Mouse (Mus musculus): ENCODE measurements around the gene Usp1. TPM values are rescaled to one million over a fixed set of nuclear protein-coding genes. Genes with fewer than 3 reads are reported as not detected.
"Not testable (repeated sequence)": the region's sequence is repeated elsewhere in the genome, so short reads cannot be mapped to it uniquely, and the experiment has no call there.

Usp1 gene
- total and polyA plus RNA-seq, 3 experiments, result 4.1 to 17.1 (median 15.4) TPM

- Histone ChIP-seq H3K27me3 (ENCODE audit: control insufficient read depth, insufficient read depth, low read length) (no peaks in the 10 kb centered on the region), H3K4me1 (ENCODE audit: control insufficient read depth, insufficient read depth, low read length) (peaks cover 4% of the 10 kb centered on the region), H3K79me2 (replicated peaks; ENCODE audit: control insufficient read depth, insufficient read depth, low read length) (no peaks in the 10 kb centered on the region; the same call in 1 of the 2 replicates), H3K9ac (ENCODE audit: low read depth, low read length) (peak overlapping the region; percentile 96), H3K36me3 (ENCODE audit: control insufficient read depth, insufficient read depth, low read length) (no peaks in the 10 kb centered on the region; the same call in 1 of the 2 replicates), H3K27ac (no peak overlapping the region), H3K4me3 (peak overlapping the region; percentile 86)
- intact Hi-C loops (cut with DNase I), result loop anchor here (5.0 to 10.0 kb wide), 2 partner anchors 197 to 1140 kb away; partner anchors contain the start of gene Dock7
- no peak for TF ChIP-seq POLR2A (IDR thresholded peaks at IDR 0.05; ENCODE audit: insufficient read depth, low read depth, low read length)
- TF ChIP-seq CTCF (IDR thresholded peaks at IDR 0.05), result no peak
- TF ChIP-seq EP300 (IDR thresholded peaks at IDR 0.05; ENCODE audit: insufficient read depth, low read depth, low read length), result no peak
- no peak for DNase-seq
- 0% methylated on average over 2 of the region's 2 CpGs for WGBS
These were observed 1.2 kb downstream of the Usp1 start for GRCm38 (mm10) chr4:98924906-98925178.

GRCm38 (mm10) chr4:98925250-98925781, 1.7 kb downstream of the Usp1 start:
- 31% methylated on average over 6 of the region's 6 CpGs for WGBS
- H3K9ac ChIP-seq (ENCODE audit: low read depth, low read length), result no peak overlapping the region
- no peak overlapping the region for H3K4me3 ChIP-seq

GRCm38 (mm10) chr4:98936036-98936435, 12.4 kb downstream of the Usp1 start:
- DNase-seq, result no peak
- TF ChIP-seq POLR2A (IDR thresholded peaks at IDR 0.05; ENCODE audit: insufficient read depth, low read depth, low read length), result no peak
- no peak for TF ChIP-seq CTCF (IDR thresholded peaks at IDR 0.05)
- TF ChIP-seq EP300 (IDR thresholded peaks at IDR 0.05; ENCODE audit: insufficient read depth, low read depth, low read length), result no peak
- 83% methylated on average over 6 of the region's 6 CpGs for WGBS
- Histone ChIP-seq H3K4me3 (no peak overlapping the region), H3K27me3 (ENCODE audit: control insufficient read depth, insufficient read depth, low read length) (no peaks in the 10 kb centered on the region), H3K4me1 (ENCODE audit: control insufficient read depth, insufficient read depth, low read length) (no peaks in the 10 kb centered on the region), H3K9ac (ENCODE audit: low read depth, low read length) (no peak overlapping the region), H3K27ac (no peak overlapping the region), H3K79me2 (replicated peaks; ENCODE audit: control insufficient read depth, insufficient read depth, low read length) (no peaks in the 10 kb centered on the region), H3K36me3 (ENCODE audit: control insufficient read depth, insufficient read depth, low read length) (no peaks in the 10 kb centered on the region)
- intact Hi-C loops (cut with DNase I), result no loop called here

More at GRCm38 (mm10) chr4:98925250-98925781, 1.7 kb downstream of the Usp1 start:
- no peak for TF ChIP-seq POLR2A (IDR thresholded peaks at IDR 0.05; ENCODE audit: insufficient read depth, low read depth, low read length)
- TF ChIP-seq EP300 (IDR thresholded peaks at IDR 0.05; ENCODE audit: insufficient read depth, low read depth, low read length), result no peak
- no peak for TF ChIP-seq CTCF (IDR thresholded peaks at IDR 0.05)
- Histone ChIP-seq H3K27me3 (ENCODE audit: control insufficient read depth, insufficient read depth, low read length) (no peaks in the 10 kb centered on the region), H3K27ac (no peak overlapping the region), H3K36me3 (ENCODE audit: control insufficient read depth, insufficient read depth, low read length) (no peaks in the 10 kb centered on the region; the same call in 1 of the 2 replicates), H3K4me1 (ENCODE audit: control insufficient read depth, insufficient read depth, low read length) (peaks cover 4% of the 10 kb centered on the region), H3K79me2 (replicated peaks; ENCODE audit: control insufficient read depth, insufficient read depth, low read length) (no peaks in the 10 kb centered on the region; the same call in 1 of the 2 replicates)
- intact Hi-C loops (cut with DNase I), result loop anchor here (10.0 kb wide), 1 partner anchor 1141 kb away; no protein-coding TSS in a partner anchor
- no peak for DNase-seq

DNA sequence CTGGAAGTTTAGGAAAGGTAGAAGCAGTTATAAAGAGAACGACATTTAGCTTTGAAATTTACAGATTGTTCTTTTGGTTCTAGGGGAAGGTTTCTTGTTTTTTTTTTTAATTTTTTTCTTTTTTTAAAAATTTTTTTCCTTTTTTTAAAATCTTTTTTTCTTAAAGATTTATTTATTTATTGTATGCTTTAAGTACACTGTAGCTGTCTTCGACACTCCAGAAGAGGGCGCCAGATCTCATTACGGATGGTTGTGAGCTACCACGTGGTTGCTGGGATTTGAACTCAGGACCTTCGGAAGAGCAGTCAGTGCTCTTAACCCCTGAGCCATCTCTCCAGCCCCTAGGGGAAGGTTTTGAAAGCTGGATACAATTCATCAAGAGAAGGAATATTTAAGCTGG, 14.6 kb downstream of the Usp1 start:
- WGBS, result 91% methylated on average over 6 of the region's 6 CpGs
- H3K27ac ChIP-seq; DNase-seq; H3K79me2 ChIP-seq (replicated peaks; ENCODE audit: control insufficient read depth, insufficient read depth, low read length); intact Hi-C loops (cut with DNase I); H3K36me3 ChIP-seq (ENCODE audit: control insufficient read depth, insufficient read depth, low read length); H3K27me3 ChIP-seq (ENCODE audit: control insufficient read depth, insufficient read depth, low read length); H3K4me1 ChIP-seq (ENCODE audit: control insufficient read depth, insufficient read depth, low read length); H3K9ac ChIP-seq (ENCODE audit: low read depth, low read length); H3K4me3 ChIP-seq: not testable (repeated sequence)
- peak; percentile 51 for TF ChIP-seq CTCF (IDR thresholded peaks at IDR 0.05)

DNA sequence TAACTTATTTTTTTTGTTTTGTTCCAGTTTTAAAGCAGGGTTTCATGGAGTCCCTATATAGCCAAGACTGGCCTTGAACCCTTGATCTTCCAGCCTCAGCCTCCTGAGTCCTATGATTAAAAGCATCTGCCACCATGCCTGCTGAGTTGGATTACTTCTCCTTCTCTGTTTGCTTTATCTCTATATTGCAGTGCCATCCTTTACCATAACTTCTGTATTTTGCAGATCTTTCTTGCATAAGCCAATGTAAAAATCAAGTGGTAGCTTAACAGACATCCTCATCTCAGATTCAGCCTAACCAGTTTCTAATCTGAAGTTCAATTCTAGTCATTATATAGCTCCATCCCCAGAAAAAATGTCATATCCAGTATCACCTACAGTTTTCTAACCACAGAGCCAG, 27.0 kb downstream of the Usp1 start:
- no peaks in the 10 kb centered on the region for H3K27me3 ChIP-seq (ENCODE audit: control insufficient read depth, insufficient read depth, low read length)
- intact Hi-C loops (cut with DNase I), result no loop called here
- no peak for DNase-seq
- H3K27ac ChIP-seq, result no peak overlapping the region
- TF ChIP-seq POLR2A (IDR thresholded peaks at IDR 0.05; ENCODE audit: insufficient read depth, low read depth, low read length) (no peak), CTCF (IDR thresholded peaks at IDR 0.05) (no peak), EP300 (IDR thresholded peaks at IDR 0.05; ENCODE audit: insufficient read depth, low read depth, low read length) (no peak)
- H3K9ac ChIP-seq (ENCODE audit: low read depth, low read length), result no peak overlapping the region
- no peak overlapping the region for H3K4me3 ChIP-seq
- H3K79me2 ChIP-seq (replicated peaks; ENCODE audit: control insufficient read depth, insufficient read depth, low read length), result no peaks in the 10 kb centered on the region
- no peaks in the 10 kb centered on the region; the same call in 1 of the 2 replicates for H3K4me1 ChIP-seq (ENCODE audit: control insufficient read depth, insufficient read depth, low read length)
- H3K36me3 ChIP-seq (ENCODE audit: control insufficient read depth, insufficient read depth, low read length), result no peaks in the 10 kb centered on the region

DNA sequence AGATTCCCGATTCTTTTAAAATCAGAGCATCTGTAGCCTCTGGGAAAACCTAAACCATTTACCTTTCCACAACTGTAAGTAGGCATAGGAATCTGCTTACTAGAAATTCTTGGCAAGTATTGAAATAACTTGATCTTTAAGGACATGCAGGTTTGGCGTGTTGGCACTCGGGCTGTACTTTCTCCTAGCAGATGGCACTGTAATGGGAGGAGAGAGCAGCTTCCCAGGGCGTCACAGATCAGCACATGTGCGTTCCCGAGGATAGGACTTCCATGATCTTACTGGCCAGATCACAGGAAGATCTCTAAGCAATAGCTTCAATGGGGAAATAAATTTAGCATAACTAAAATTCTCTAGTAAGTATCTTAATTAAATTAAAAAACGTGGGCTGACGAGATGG, 32.4 kb downstream of the Usp1 start:
- WGBS, result 96% methylated on average over 8 of the region's 8 CpGs
- Histone ChIP-seq H3K79me2 (replicated peaks; ENCODE audit: control insufficient read depth, insufficient read depth, low read length) (no peaks in the 10 kb centered on the region), H3K4me3 (no peak overlapping the region), H3K27ac (no peak overlapping the region), H3K4me1 (ENCODE audit: control insufficient read depth, insufficient read depth, low read length) (no peaks in the 10 kb centered on the region), H3K9ac (ENCODE audit: low read depth, low read length) (no peak overlapping the region), H3K36me3 (ENCODE audit: control insufficient read depth, insufficient read depth, low read length) (no peaks in the 10 kb centered on the region), H3K27me3 (ENCODE audit: control insufficient read depth, insufficient read depth, low read length) (no peaks in the 10 kb centered on the region)
- intact Hi-C loops (cut with DNase I), result no loop called here
- DNase-seq, result no peak
- TF ChIP-seq POLR2A (IDR thresholded peaks at IDR 0.05; ENCODE audit: insufficient read depth, low read depth, low read length), result no peak
- TF ChIP-seq EP300 (IDR thresholded peaks at IDR 0.05; ENCODE audit: insufficient read depth, low read depth, low read length), result no peak
- no peak for TF ChIP-seq CTCF (IDR thresholded peaks at IDR 0.05)

Measured in heart, adult 2 months (tissue).